Mouse (Mus musculus) lung, embryonic 16.5 days (tissue): ENCODE results near the gene Cdh1. TPM values are rescaled to one million over a fixed set of nuclear protein-coding genes. Genes with fewer than 3 reads are reported as not detected.

Experiments
- ATAC-seq: fragments of 200-750 bp; cut with Nextera tagmentation; 2 replicates; pipeline ENCODE4 v1.8.0; 2017; ENCODE audit warnings: low read depth, mild to moderate bottlenecking, moderate library complexity
- H3K27ac ChIP-seq: fragments of 300-500 bp; sonication (generic); 2 replicates; pipeline ENCODE4 v1.5.1; 2014; ENCODE audit warnings: mild to moderate bottlenecking, control low read depth, low read length
- H3K27me3 ChIP-seq: fragments of 300-500 bp; sonication (generic); 2 replicates; pipeline ENCODE4 v1.6.1; 2014; ENCODE audit warnings: low read depth, low read length, mixed read lengths; ENCODE audit not compliant: control insufficient read depth, insufficient read depth
- H3K36me3 ChIP-seq: fragments of 300-500 bp; sonication (generic); 2 replicates; pipeline ENCODE4 v1.6.1; 2014; ENCODE audit warnings: low read length; ENCODE audit not compliant: control insufficient read depth, insufficient read depth
- H3K4me1 ChIP-seq: fragments of 300-500 bp; sonication (generic); replicated peaks from 2 replicates; pipeline ENCODE4 v1.6.1; 2014; ENCODE audit warnings: low read length, mixed read lengths; ENCODE audit not compliant: control insufficient read depth, insufficient read depth
- H3K4me2 ChIP-seq: fragments of 300-500 bp; sonication (generic); 2 replicates; pipeline ENCODE4 v1.6.1; 2014; ENCODE audit warnings: low read depth, low read length, control low read depth
- H3K4me3 ChIP-seq: fragments of 300-500 bp; sonication (generic); 2 replicates; pipeline ENCODE4 v1.5.1; 2014; ENCODE audit warnings: mild to moderate bottlenecking, low read length, control low read depth
- H3K9ac ChIP-seq: fragments of 300-500 bp; sonication (generic); 2 replicates; pipeline ENCODE4 v1.6.1; 2014; ENCODE audit warnings: low read length, control low read depth
- H3K9me3 ChIP-seq: fragments of 300-500 bp; sonication (generic); 2 replicates; pipeline ENCODE4 v1.6.1; 2016; ENCODE audit warnings: low read length; ENCODE audit not compliant: control insufficient read depth
- WGBS: fragments of 180-500 bp; shearing (Covaris S2); extraction: QIAGEN DNeasy Blood & Tissue Kit; methylation state at CpG from one replicate; pipeline ENCODE4 v1.1.7; 2014; 5-methylcytosine and 5-hydroxymethylcytosine counted together
- polyA plus RNA-seq: library from polyadenylated mRNA; unstranded; fragments of >200 nt; fragmentation: Nextera tagmentation; extraction: Ambion mirVana; gene quantifications from 2 replicates; pipeline ENCODE4 v1.2.1, GENCODE M21; 2015

Gene Cdh1
- polyA plus RNA-seq, 1 experiment from 2014 or later, result 162 TPM

- Histone ChIP-seq H3K27me3 (no peaks in the 10 kb centered on the region), H3K9ac (no peak overlapping the region), H3K4me3 (no peak overlapping the region), H3K4me2 (no peak overlapping the region), H3K36me3 (no peaks in the 10 kb centered on the region), H3K4me1 (peaks cover 32% of the 10 kb centered on the region), H3K27ac (peak overlapping the region; percentile 55), H3K9me3 (no peaks in the 10 kb centered on the region)
- WGBS, result 66% methylated on average over 7 of the region's 7 CpGs
- ATAC-seq, result no peak
These were observed 37.1 kb downstream of the Cdh1 start for GRCm38 (mm10) chr8:106640212-106640611.

- H3K9me3 ChIP-seq, result no peaks in the 10 kb centered on the region
- H3K4me1 ChIP-seq, result peaks cover 25% of the 10 kb centered on the region
- WGBS, result 50% methylated on average over 5 of the region's 5 CpGs
- no peak overlapping the region for H3K4me2 ChIP-seq
- no peak overlapping the region for H3K9ac ChIP-seq
- no peak overlapping the region for H3K4me3 ChIP-seq
- no peaks in the 10 kb centered on the region for H3K36me3 ChIP-seq
- no peaks in the 10 kb centered on the region for H3K27me3 ChIP-seq
- peak overlapping the region; percentile 61 for H3K27ac ChIP-seq
- no peak for ATAC-seq
These were observed 37.8 kb downstream of the Cdh1 start for GRCm38 (mm10) chr8:106640921-106641320.

GRCm38 (mm10) chr8:106642172-106642571 is 39.0 kb downstream of the Cdh1 start:
- no peaks in the 10 kb centered on the region for H3K9me3 ChIP-seq
- no peaks in the 10 kb centered on the region for H3K27me3 ChIP-seq
- no peak overlapping the region for H3K4me3 ChIP-seq
- H3K4me1 ChIP-seq, result peaks cover 21% of the 10 kb centered on the region
- no peak for ATAC-seq
- peak overlapping the region; percentile 44 for H3K27ac ChIP-seq
- WGBS, result 69% methylated on average over 2 of the region's 2 CpGs
- H3K4me2 ChIP-seq, result no peak overlapping the region
- no peak overlapping the region for H3K9ac ChIP-seq
- H3K36me3 ChIP-seq, result no peaks in the 10 kb centered on the region

- no peaks in the 10 kb centered on the region for H3K36me3 ChIP-seq
- no peak overlapping the region for H3K4me2 ChIP-seq
- 75% methylated on average over 4 of the region's 4 CpGs for WGBS
- no peak for ATAC-seq
- no peaks in the 10 kb centered on the region for H3K9me3 ChIP-seq
- peaks cover 19% of the 10 kb centered on the region for H3K4me1 ChIP-seq
- no peak overlapping the region for H3K9ac ChIP-seq
- H3K4me3 ChIP-seq, result no peak overlapping the region
- no peak overlapping the region for H3K27ac ChIP-seq
- H3K27me3 ChIP-seq, result no peaks in the 10 kb centered on the region
These were observed 39.9 kb downstream of the Cdh1 start for GRCm38 (mm10) chr8:106643100-106643499.

- Histone ChIP-seq H3K4me1 (peaks cover 19% of the 10 kb centered on the region), H3K9me3 (no peaks in the 10 kb centered on the region), H3K27ac (peak overlapping the region; percentile 28), H3K27me3 (no peaks in the 10 kb centered on the region), H3K4me2 (no peak overlapping the region), H3K36me3 (peaks cover 4% of the 10 kb centered on the region), H3K9ac (no peak overlapping the region), H3K4me3 (no peak overlapping the region)
- 62% methylated on average over 3 of the region's 3 CpGs for WGBS
- no peak for ATAC-seq
These were observed 41.8 kb downstream of the Cdh1 start for GRCm38 (mm10) chr8:106644957-106645356.

GRCm38 (mm10) chr8:106646153-106646552 is 43.0 kb downstream of the Cdh1 start:
- peaks cover 10% of the 10 kb centered on the region for H3K4me1 ChIP-seq
- no peak overlapping the region for H3K4me2 ChIP-seq
- peak; percentile 41 for ATAC-seq
- peaks cover 4% of the 10 kb centered on the region for H3K36me3 ChIP-seq
- no peak overlapping the region for H3K9ac ChIP-seq
- peak overlapping the region; percentile 94 for H3K27ac ChIP-seq
- H3K27me3 ChIP-seq, result no peaks in the 10 kb centered on the region
- WGBS, result 60% methylated on average over 2 of the region's 2 CpGs
- no peaks in the 10 kb centered on the region for H3K9me3 ChIP-seq
- H3K4me3 ChIP-seq, result no peak overlapping the region

GRCm38 (mm10) chr8:106646731-106647130 is 43.6 kb downstream of the Cdh1 start:
- Histone ChIP-seq H3K4me1 (peaks cover 4% of the 10 kb centered on the region; the same call in 1 of the 2 replicates), H3K27ac (peak overlapping the region; percentile 94), H3K9ac (0 out of 2 replicates have a peak overlapping the region, but pooled peaks have one; percentile 9), H3K36me3 (peaks cover 4% of the 10 kb centered on the region), H3K4me2 (peak overlapping the region; percentile 6; the same call in 1 of the 2 replicates), H3K9me3 (no peaks in the 10 kb centered on the region), H3K4me3 (no peak overlapping the region), H3K27me3 (no peaks in the 10 kb centered on the region)
- ATAC-seq, result peak; percentile 81
- 47% methylated on average over 5 of the region's 5 CpGs for WGBS

- Histone ChIP-seq H3K4me3 (no peak overlapping the region), H3K36me3 (peaks cover 4% of the 10 kb centered on the region), H3K27ac (peak overlapping the region; percentile 94), H3K4me1 (peaks cover 2% of the 10 kb centered on the region; the same call in 1 of the 2 replicates), H3K4me2 (peak overlapping the region; percentile 6; the same call in 1 of the 2 replicates), H3K27me3 (no peaks in the 10 kb centered on the region), H3K9me3 (no peaks in the 10 kb centered on the region), H3K9ac (0 out of 2 replicates have a peak overlapping the region, but pooled peaks have one; percentile 9)
- ATAC-seq, result peak; percentile 59
- 30% methylated on average over 2 of the region's 2 CpGs for WGBS
These were observed 44.2 kb downstream of the Cdh1 start for GRCm38 (mm10) chr8:106647387-106647786.

GRCm38 (mm10) chr8:106648421-106648820 is 45.3 kb downstream of the Cdh1 start:
- H3K4me2 ChIP-seq, result no peak overlapping the region
- peaks cover 4% of the 10 kb centered on the region for H3K36me3 ChIP-seq
- H3K9ac ChIP-seq, result no peak overlapping the region
- H3K4me1 ChIP-seq, result peaks cover 2% of the 10 kb centered on the region; the same call in 1 of the 2 replicates
- H3K9me3 ChIP-seq, result no peaks in the 10 kb centered on the region
- no peak for ATAC-seq
- no peak overlapping the region for H3K4me3 ChIP-seq
- WGBS, result 93% methylated on average over 8 of the region's 8 CpGs
- H3K27ac ChIP-seq, result no peak overlapping the region
- no peaks in the 10 kb centered on the region for H3K27me3 ChIP-seq

GRCm38 (mm10) chr8:106651994-106652393 is 48.8 kb downstream of the Cdh1 start:
- Histone ChIP-seq H3K36me3 (peaks cover 4% of the 10 kb centered on the region), H3K27me3 (no peaks in the 10 kb centered on the region), H3K9ac (no peak overlapping the region), H3K4me2 (no peak overlapping the region), H3K4me1 (peaks cover 2% of the 10 kb centered on the region; the same call in 1 of the 2 replicates), H3K9me3 (no peaks in the 10 kb centered on the region), H3K4me3 (no peak overlapping the region), H3K27ac (no peak overlapping the region)
- ATAC-seq, result no peak
- 82% methylated on average over 3 of the region's 3 CpGs for WGBS
